Mouse (Mus musculus) urinary bladder, postnatal 36 days (tissue): Measurements from ENCODE around the gene Elfn1.

Source experiments
- DNase-seq, 2 experiments: peaks; one replicate each; pipeline ENCODE4 v3.0.0; 2022; ENCODE audit warnings: low spot score in 2 of 2, mixed read lengths in 1 of 2

The Elfn1 gene

GRCm38 (mm10) chr5:140022861-140023260, 115.1 kb downstream of the Elfn1 start:
- no peak for DNase-seq

- peak in 1 of 2 experiments; percentile 36 for DNase-seq
Measured at GRCm38 (mm10) chr5:140023941-140024500, 116.3 kb downstream of the Elfn1 start.
